ENCODE assay signal across 40 mouse cellular contexts in the genomic region with DNA sequence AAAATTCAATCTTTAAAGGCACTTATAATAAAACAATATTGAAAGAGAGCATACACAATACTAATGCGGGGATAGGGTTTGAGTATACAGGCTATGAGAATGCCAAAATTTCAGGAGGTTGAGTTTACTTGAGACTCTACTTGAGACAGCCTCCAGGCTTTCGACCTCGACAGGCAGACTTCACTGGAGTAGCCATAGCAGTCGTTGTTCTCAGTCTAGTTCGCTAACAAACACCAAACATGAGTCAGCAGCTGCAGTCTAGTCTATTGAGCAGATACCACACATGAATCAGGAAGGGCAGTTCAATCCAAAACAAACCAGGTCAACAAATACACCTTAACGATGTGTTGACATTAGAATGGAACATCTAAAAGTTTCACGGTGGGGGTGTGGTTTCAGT. TPM values are rescaled to one million over a fixed set of nuclear protein-coding genes. Genes with fewer than 3 reads are reported as not detected.
"Had no signal": no experiment of that assay in that cellular context is flagged by ENCODE, and none has a peak within 500 bp of the region (broad histone marks: within the 10 kb centered on the region; RNA-seq: fewer than 3 reads in every experiment).

No protein-coding gene starts in this region.

RNA-seq across cellular contexts. Expression of gene Vmn2r111, which starts 52.8 kb away (rescaled TPM):
- total RNA-seq: left cerebral cortex, postnatal 10 days; left cerebral cortex, postnatal 14 days; left cerebral cortex, postnatal 25 days; left cerebral cortex, postnatal 36 days; left cerebral cortex, postnatal 4 days; liver, adult 2 months; megakaryocyte progenitor cell, adult 5-6 weeks; megakaryocyte, adult 5-6 weeks; megakaryocyte-erythroid progenitor cell, adult 5-6 weeks; midbrain, postnatal 0 days; monocyte, adult 5-6 weeks had no signal
- polyA plus RNA-seq: limb, embryonic 10.5 days; limb, embryonic 11.5 days; limb, embryonic 12.5 days; limb, embryonic 13.5 days; limb, embryonic 14.5 days; limb, embryonic 15.5 days; liver, adult 2 months; liver, embryonic 11.5 days; liver, embryonic 12.5 days; liver, embryonic 13.5 days; liver, embryonic 14.5 days; liver, embryonic 15.5 days; liver, embryonic 16.5 days; liver, postnatal 0 days; lung, adult 2 months; lung, embryonic 14.5 days; lung, embryonic 15.5 days; lung, embryonic 16.5 days; lung, postnatal 0 days; macrophage; midbrain, embryonic 10.5 days; midbrain, embryonic 11.5 days; midbrain, embryonic 12.5 days; midbrain, embryonic 13.5 days; midbrain, embryonic 14.5 days; midbrain, embryonic 15.5 days; midbrain, embryonic 16.5 days; midbrain, postnatal 0 days; myocyte; neural tube, embryonic 11.5 days; neural tube, embryonic 12.5 days had no signal
